Mouse (Mus musculus): ENCODE results near the gene Clock. TPM values are rescaled to one million over a fixed set of nuclear protein-coding genes. Genes with fewer than 3 reads are reported as not detected.

Clock gene
- polyA plus RNA-seq, 1 experiment from 2014 or later: 11.8 TPM

GRCm38 (mm10) chr5:76302009-76302408 lies 2.6 kb downstream of the Clock start:
- no peaks in the 10 kb centered on the region for H3K9me3 ChIP-seq (replicated peaks; ENCODE audit: control insufficient read depth, low read length)
- no peak overlapping the region for H3K4me2 ChIP-seq (ENCODE audit: low read depth, low read length)
- ATAC-seq (replicated peaks; ENCODE audit: insufficient number of reproducible peaks, low FRiP score, low TSS enrichment, low read depth) (no peak), DNase-seq (ENCODE audit: low spot score) (no peak)
- H3K4me3 ChIP-seq (ENCODE audit: low read depth, low read length): no peak overlapping the region
- no peak overlapping the region for H3K9ac ChIP-seq (replicated peaks; ENCODE audit: low read length)
- H3K27ac ChIP-seq (replicated peaks; ENCODE audit: low read depth, low read length): no peak overlapping the region
- no peaks in the 10 kb centered on the region for H3K4me1 ChIP-seq (ENCODE audit: control insufficient read depth, insufficient read depth, low read length)
- H3K27me3 ChIP-seq (ENCODE audit: control insufficient read depth, insufficient read depth, low read length): no peaks in the 10 kb centered on the region
- WGBS: 95% methylated on average over 2 of the region's 2 CpGs
- H3K36me3 ChIP-seq (replicated peaks; ENCODE audit: control insufficient read depth, insufficient read depth, low read depth, low read length): no peaks in the 10 kb centered on the region

GRCm38 (mm10) chr5:76289234-76289691 lies 15.3 kb downstream of the Clock start:
- no peak for ATAC-seq (replicated peaks; ENCODE audit: insufficient number of reproducible peaks, low FRiP score, low TSS enrichment, low read depth)
- no peaks in the 10 kb centered on the region for H3K4me1 ChIP-seq (ENCODE audit: control insufficient read depth, insufficient read depth, low read length)
- H3K9me3 ChIP-seq (replicated peaks; ENCODE audit: control insufficient read depth, low read length): no peaks in the 10 kb centered on the region
- 84% methylated on average over 8 of the region's 8 CpGs for WGBS
- no peak overlapping the region for H3K4me2 ChIP-seq (ENCODE audit: low read depth, low read length)
- no peaks in the 10 kb centered on the region for H3K36me3 ChIP-seq (replicated peaks; ENCODE audit: control insufficient read depth, insufficient read depth, low read depth, low read length)
- no peak overlapping the region for H3K27ac ChIP-seq (replicated peaks; ENCODE audit: low read depth, low read length)
- H3K9ac ChIP-seq (replicated peaks; ENCODE audit: low read length): no peak overlapping the region
- no peak for DNase-seq (ENCODE audit: low spot score)
- no peak overlapping the region for H3K4me3 ChIP-seq (ENCODE audit: low read depth, low read length)
- no peaks in the 10 kb centered on the region for H3K27me3 ChIP-seq (ENCODE audit: control insufficient read depth, insufficient read depth, low read length)

DNA sequence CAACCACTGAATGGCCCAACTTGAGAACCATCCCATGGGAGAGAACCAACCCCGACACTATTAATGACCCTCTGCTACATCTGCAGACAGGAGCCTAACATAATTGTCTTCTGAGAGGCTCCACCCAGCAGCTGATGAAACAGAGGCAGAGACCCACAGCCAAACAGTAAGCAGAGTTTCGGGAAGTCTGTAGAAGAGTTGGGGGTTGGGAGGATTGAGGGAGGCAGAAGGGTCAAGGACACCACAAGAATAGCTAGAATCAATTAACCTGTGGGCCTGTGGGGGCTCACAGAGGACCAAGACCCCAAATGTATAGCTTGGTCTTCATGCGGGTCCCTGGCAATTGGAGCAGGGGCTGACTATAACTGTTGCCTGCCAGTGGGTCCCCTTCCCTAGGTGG lies 16.3 kb downstream of the Clock start:
- no peak overlapping the region for H3K4me2 ChIP-seq (ENCODE audit: low read depth, low read length)
- no peaks in the 10 kb centered on the region for H3K27me3 ChIP-seq (ENCODE audit: control insufficient read depth, insufficient read depth, low read length)
- no peak for DNase-seq (ENCODE audit: low spot score)
- ATAC-seq (replicated peaks; ENCODE audit: insufficient number of reproducible peaks, low FRiP score, low TSS enrichment, low read depth): no peak
- H3K4me1 ChIP-seq (ENCODE audit: control insufficient read depth, insufficient read depth, low read length): no peaks in the 10 kb centered on the region
- no peaks in the 10 kb centered on the region for H3K36me3 ChIP-seq (replicated peaks; ENCODE audit: control insufficient read depth, insufficient read depth, low read depth, low read length)
- H3K4me3 ChIP-seq (ENCODE audit: low read depth, low read length): no peak overlapping the region
- no peak overlapping the region for H3K27ac ChIP-seq (replicated peaks; ENCODE audit: low read depth, low read length)
- H3K9ac ChIP-seq (replicated peaks; ENCODE audit: low read length): no peak overlapping the region
- 87% methylated on average over 3 of the region's 3 CpGs for WGBS
- H3K9me3 ChIP-seq (replicated peaks; ENCODE audit: control insufficient read depth, low read length): no peaks in the 10 kb centered on the region

DNA sequence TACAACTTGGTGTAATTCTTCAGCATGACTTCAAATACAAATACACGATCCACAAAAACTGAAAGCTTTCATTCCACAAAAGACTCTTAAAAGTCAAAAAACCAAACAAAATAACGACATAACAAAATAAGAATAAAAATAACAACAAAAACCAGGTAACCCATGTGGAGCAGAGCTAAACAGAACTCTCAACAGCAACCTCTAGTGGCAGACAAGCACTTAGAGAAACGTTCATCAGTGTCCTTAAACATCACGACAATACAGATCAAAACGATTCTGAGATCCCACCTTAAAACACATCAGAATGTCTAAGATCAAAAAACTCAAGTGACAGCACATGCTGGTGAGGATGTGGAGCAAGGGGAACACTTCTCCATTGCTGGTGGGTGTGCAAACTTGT lies 17.5 kb downstream of the Clock start:
- ATAC-seq (replicated peaks; ENCODE audit: insufficient number of reproducible peaks, low FRiP score, low TSS enrichment, low read depth) (no peak), DNase-seq (ENCODE audit: low spot score) (no peak)
- no peak overlapping the region for H3K4me2 ChIP-seq (ENCODE audit: low read depth, low read length)
- no peaks in the 10 kb centered on the region for H3K27me3 ChIP-seq (ENCODE audit: control insufficient read depth, insufficient read depth, low read length)
- H3K9me3 ChIP-seq (replicated peaks; ENCODE audit: control insufficient read depth, low read length): no peaks in the 10 kb centered on the region
- no peak overlapping the region for H3K9ac ChIP-seq (replicated peaks; ENCODE audit: low read length)
- no peaks in the 10 kb centered on the region for H3K36me3 ChIP-seq (replicated peaks; ENCODE audit: control insufficient read depth, insufficient read depth, low read depth, low read length)
- H3K4me1 ChIP-seq (ENCODE audit: control insufficient read depth, insufficient read depth, low read length): no peaks in the 10 kb centered on the region
- WGBS: 76% methylated on average over 5 of the region's 5 CpGs
- no peak overlapping the region for H3K4me3 ChIP-seq (ENCODE audit: low read depth, low read length)
- H3K27ac ChIP-seq (replicated peaks; ENCODE audit: low read depth, low read length): no peak overlapping the region

DNA sequence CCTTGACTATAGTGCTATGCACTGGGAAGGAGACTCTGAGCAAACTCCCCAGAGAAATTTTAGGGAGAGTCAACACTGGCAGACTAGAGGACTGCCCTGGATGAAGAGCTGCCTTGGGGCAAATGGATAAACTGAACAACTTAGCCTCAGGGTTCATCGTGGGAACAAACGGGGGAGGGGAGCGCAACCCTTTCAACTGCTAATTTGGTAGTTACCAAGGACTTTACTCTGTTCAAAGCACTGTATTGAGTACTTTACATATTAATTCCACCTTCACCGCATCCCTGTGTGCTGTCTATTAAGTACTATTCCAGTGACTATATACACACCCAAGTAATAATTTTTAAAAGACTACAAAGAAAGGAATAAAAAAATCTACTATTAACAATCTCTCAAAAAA lies 18.9 kb downstream of the Clock start:
- Histone ChIP-seq H3K36me3 (replicated peaks; ENCODE audit: control insufficient read depth, insufficient read depth, low read depth, low read length) (no peaks in the 10 kb centered on the region), H3K4me3 (ENCODE audit: low read depth, low read length) (no peak overlapping the region), H3K27me3 (ENCODE audit: control insufficient read depth, insufficient read depth, low read length) (no peaks in the 10 kb centered on the region), H3K27ac (replicated peaks; ENCODE audit: low read depth, low read length) (no peak overlapping the region), H3K4me2 (ENCODE audit: low read depth, low read length) (no peak overlapping the region), H3K9ac (replicated peaks; ENCODE audit: low read length) (no peak overlapping the region), H3K9me3 (replicated peaks; ENCODE audit: control insufficient read depth, low read length) (no peaks in the 10 kb centered on the region), H3K4me1 (ENCODE audit: control insufficient read depth, insufficient read depth, low read length) (no peaks in the 10 kb centered on the region)
- no peak for DNase-seq (ENCODE audit: low spot score)
- ATAC-seq (replicated peaks; ENCODE audit: insufficient number of reproducible peaks, low FRiP score, low TSS enrichment, low read depth): no peak
- WGBS: 58% methylated on average over 4 of the region's 4 CpGs

GRCm38 (mm10) chr5:76283890-76284289 lies 20.7 kb downstream of the Clock start:
- Histone ChIP-seq H3K27me3 (ENCODE audit: control insufficient read depth, insufficient read depth, low read length) (no peaks in the 10 kb centered on the region), H3K4me2 (ENCODE audit: low read depth, low read length) (no peak overlapping the region), H3K36me3 (replicated peaks; ENCODE audit: control insufficient read depth, insufficient read depth, low read depth, low read length) (no peaks in the 10 kb centered on the region), H3K27ac (replicated peaks; ENCODE audit: low read depth, low read length) (no peak overlapping the region), H3K9me3 (replicated peaks; ENCODE audit: control insufficient read depth, low read length) (no peaks in the 10 kb centered on the region), H3K4me1 (ENCODE audit: control insufficient read depth, insufficient read depth, low read length) (no peaks in the 10 kb centered on the region), H3K9ac (replicated peaks; ENCODE audit: low read length) (no peak overlapping the region), H3K4me3 (ENCODE audit: low read depth, low read length) (no peak overlapping the region)
- WGBS: 90% methylated on average over 1 of the region's 1 CpGs
- ATAC-seq (replicated peaks; ENCODE audit: insufficient number of reproducible peaks, low FRiP score, low TSS enrichment, low read depth) (no peak), DNase-seq (ENCODE audit: low spot score) (no peak)

DNA sequence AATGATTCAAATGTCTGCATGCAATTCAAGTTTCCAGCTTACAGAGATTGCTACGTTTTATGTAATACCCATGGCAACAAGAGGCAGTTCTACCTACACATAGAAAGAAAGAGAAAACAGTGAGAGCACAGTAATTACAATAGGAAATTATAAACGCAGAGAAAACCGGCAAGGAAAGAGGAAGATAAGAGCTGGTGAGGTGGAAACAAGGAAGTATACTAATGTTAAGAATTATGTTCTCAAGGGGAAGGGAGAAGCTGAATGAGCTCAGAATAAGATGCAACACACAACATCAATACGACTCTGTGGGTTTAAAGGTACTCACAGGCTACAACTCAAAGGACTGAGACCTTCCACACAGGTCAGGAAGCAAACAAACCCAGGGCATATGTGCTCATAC lies 29.6 kb downstream of the Clock start:
- no peaks in the 10 kb centered on the region for H3K36me3 ChIP-seq (replicated peaks; ENCODE audit: control insufficient read depth, insufficient read depth, low read depth, low read length)
- WGBS: 91% methylated on average over 4 of the region's 4 CpGs

DNA sequence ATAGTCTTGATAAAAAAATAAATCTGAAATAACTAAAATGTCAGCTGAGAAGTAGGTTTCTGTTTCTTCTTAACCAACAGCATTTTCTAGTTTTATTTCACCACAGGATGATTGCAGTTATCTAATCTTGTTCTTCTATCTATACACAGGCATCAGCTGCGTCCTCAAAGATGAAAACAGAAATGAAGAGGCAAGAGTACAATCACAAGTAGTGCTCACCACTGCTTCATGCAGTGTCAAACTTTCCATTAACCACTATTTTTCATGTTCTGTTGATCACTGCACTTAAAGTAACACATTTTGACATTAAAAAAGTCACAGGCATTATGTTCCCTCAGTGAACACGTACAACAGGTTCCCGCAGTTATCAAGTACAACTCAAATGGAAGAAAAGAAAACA lies 53.6 kb downstream of the Clock start:
- H3K4me2 ChIP-seq (ENCODE audit: low read depth, low read length): no peak overlapping the region
- H3K4me3 ChIP-seq (ENCODE audit: low read depth, low read length): no peak overlapping the region
- H3K9me3 ChIP-seq (replicated peaks; ENCODE audit: control insufficient read depth, low read length): no peaks in the 10 kb centered on the region
- H3K27me3 ChIP-seq (ENCODE audit: control insufficient read depth, insufficient read depth, low read length): no peaks in the 10 kb centered on the region
- no peak overlapping the region for H3K9ac ChIP-seq (replicated peaks; ENCODE audit: low read length)
- no peak overlapping the region for H3K27ac ChIP-seq (replicated peaks; ENCODE audit: low read depth, low read length)
- H3K4me1 ChIP-seq (ENCODE audit: control insufficient read depth, insufficient read depth, low read length): no peaks in the 10 kb centered on the region
- WGBS: 89% methylated on average over 3 of the region's 3 CpGs
- DNase-seq (ENCODE audit: low spot score) (no peak), ATAC-seq (replicated peaks; ENCODE audit: insufficient number of reproducible peaks, low FRiP score, low TSS enrichment, low read depth) (no peak)
- H3K36me3 ChIP-seq (replicated peaks; ENCODE audit: control insufficient read depth, insufficient read depth, low read depth, low read length): no peaks in the 10 kb centered on the region; the same call in 1 of the 2 replicates

More for the DNA sequence above, 29.6 kb downstream of the Clock start:
- Histone ChIP-seq H3K27me3 (ENCODE audit: control insufficient read depth, insufficient read depth, low read length) (no peaks in the 10 kb centered on the region), H3K9me3 (replicated peaks; ENCODE audit: control insufficient read depth, low read length) (no peaks in the 10 kb centered on the region), H3K27ac (replicated peaks; ENCODE audit: low read depth, low read length) (no peak overlapping the region), H3K4me1 (ENCODE audit: control insufficient read depth, insufficient read depth, low read length) (no peaks in the 10 kb centered on the region), H3K9ac (replicated peaks; ENCODE audit: low read length) (no peak overlapping the region), H3K4me2 (ENCODE audit: low read depth, low read length) (no peak overlapping the region), H3K4me3 (ENCODE audit: low read depth, low read length) (no peak overlapping the region)
- DNase-seq (ENCODE audit: low spot score): no peak
- ATAC-seq (replicated peaks; ENCODE audit: insufficient number of reproducible peaks, low FRiP score, low TSS enrichment, low read depth): no peak

Data from embryonic facial prominence, embryonic 11.5 days (tissue).